Mouse (Mus musculus): ENCODE measurements around the gene Hook2. TPM values are rescaled to one million over a fixed set of nuclear protein-coding genes. Genes with fewer than 3 reads are reported as not detected.

Gene Hook2
- total RNA-seq, 2 experiments from 2014 or later = 2.1 to 2.7 TPM

DNA sequence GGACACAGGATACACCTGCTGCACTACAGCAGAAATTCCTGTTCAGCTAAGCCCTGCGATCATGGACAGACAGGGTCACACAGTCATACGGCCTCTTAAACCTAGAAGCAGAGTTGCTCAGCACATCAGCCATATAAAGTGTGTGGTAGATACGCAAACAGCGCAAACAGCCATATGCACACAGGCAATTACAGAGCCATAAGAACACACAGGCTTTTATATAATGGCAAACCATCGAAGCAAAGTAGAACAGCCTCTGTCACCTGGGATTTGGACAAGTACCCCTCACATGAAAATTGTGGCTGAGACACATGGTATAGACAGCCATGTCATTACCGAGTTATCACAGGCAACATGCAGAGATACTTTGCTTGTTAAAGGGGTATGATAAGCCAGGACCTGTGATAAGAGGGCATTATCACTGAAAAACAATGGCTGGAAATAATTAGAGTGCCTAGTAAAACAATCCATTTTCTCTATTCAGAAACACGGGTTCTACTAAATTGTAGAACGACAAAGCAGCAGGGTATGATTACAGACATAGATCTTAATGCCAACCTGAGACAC is 3.9 kb upstream of the Hook2 start:
- DNase-seq (ENCODE audit: low spot score) = no peak

DNA sequence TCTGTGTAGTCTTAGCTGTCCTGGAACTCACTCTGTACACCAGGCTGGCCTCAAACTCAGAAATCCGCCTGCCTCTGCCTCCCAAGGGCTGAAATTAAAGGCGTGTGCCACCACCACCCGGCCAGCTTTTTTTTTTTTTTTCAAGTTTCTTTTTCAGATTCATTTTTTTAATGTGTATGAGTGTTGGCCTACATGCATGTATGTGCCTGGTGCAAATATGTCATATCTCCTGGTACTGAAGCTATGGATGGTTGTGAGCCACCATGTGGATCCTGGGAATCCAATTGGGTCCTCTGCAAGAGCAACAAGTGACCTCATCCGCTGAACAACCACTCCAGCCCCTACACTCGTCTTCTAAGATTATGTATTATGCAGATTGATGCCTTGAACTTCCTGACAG is 3.0 kb upstream of the Hook2 start:
- no peak for DNase-seq (ENCODE audit: low spot score)

DNA sequence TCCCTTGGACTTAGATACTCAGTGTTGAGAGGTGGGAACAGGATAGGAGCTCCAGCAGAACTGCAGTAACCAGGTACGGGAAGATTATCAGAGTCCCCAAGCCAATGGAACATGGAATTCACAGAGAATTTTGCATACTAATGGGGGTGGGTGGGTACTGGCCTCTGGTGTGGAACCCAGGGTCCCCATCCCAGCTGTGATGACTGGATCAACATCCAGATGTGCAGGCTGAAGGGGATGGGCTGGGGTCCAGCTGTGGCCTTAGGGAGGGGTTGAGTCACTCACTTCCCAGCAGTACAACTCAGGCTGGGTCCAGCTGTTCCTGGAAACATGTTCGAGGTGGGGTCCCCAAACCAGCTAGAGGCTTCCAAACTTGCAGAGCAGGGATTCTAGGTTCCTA is 2.5 kb upstream of the Hook2 start:
- DNase-seq (ENCODE audit: low spot score) = no peak

- peak; percentile 80 for DNase-seq (ENCODE audit: low spot score)
Measured at GRCm38 (mm10) chr8:84989311-84989731, 1.1 kb upstream of the Hook2 start.

DNA sequence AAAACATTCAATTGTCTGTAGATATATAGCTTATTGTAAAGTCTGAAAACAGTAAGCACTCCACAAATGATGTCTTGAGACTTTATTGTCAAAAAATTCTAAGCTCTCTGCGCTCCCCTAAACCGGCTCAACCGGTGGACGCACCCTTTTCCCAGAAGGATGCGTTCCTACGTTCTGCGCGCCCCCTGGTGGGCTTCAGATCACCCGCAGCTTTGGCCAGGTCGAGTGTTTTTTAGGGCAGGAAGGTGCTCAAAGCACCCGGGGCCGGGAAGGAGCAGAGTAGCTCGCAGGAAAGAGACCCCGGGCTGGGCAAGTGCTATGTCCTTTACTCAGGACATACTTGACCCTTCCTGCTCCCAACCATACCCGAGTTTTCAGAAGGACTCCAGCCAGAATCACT is 593 bp upstream of the Hook2 start:
- DNase-seq (ENCODE audit: low spot score) = peak; percentile 96

DNA sequence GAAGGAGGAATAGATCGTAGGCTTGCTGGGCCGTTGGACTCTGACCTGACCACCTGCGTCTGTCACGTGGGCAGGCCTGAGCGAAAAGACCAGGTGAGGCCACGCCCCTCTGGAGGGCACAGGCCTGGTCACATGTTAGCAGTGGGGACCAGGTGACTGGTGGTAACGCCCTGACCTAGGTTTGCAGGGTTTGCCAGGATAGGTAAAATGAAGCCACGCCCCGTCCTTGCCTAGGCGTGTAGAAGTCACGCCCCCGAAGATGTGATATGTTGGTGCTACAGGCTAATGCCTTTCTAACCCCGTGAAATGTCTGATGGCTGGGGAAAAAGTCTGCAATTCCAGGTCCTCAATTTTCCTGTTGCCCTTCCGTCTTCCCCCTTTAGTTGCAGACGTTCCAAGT is 433 bp downstream of the Hook2 start:
- DNase-seq (ENCODE audit: low spot score) = no peak

DNA sequence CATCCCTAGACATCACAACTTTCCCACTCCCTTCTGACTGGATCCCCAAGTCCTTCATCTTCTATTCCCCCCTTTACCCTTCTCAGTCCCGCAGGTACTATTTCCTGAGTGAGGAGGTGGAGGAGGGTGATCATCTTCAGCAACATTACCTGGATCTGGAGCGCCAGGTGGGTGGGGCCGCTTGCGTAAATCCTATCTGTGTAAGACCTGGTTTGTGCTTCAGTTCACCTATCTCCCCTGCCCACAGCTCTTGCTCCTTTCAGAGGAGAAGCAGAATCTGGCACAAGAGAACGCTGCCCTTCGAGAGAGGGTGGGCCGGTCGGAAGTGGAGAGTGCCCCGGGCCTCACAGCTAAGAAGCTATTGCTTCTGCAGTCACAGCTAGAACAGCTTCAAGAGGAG is 4.0 kb downstream of the Hook2 start:
- DNase-seq (ENCODE audit: low spot score) = no peak

DNA sequence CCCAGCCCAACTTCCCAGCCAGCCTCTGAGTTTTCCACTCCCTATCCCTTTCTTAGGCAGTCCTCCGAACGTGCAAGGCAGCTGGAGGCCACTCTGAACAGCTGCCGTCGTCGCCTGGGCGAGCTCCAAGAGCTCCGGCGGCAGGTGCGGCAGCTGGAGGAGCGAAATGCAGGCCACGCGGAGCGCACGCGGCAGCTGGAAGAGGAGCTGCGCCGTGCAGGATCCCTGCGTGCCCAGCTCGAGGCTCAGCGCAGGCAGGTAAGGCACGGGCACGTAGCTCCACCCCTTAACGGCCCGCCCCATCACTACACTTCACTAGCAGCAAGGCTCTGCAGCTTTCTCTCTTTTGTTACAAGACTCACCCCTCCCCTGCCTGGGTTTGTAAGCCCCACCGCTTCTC is 5.3 kb downstream of the Hook2 start:
- DNase-seq (ENCODE audit: low spot score) = no peak

DNA sequence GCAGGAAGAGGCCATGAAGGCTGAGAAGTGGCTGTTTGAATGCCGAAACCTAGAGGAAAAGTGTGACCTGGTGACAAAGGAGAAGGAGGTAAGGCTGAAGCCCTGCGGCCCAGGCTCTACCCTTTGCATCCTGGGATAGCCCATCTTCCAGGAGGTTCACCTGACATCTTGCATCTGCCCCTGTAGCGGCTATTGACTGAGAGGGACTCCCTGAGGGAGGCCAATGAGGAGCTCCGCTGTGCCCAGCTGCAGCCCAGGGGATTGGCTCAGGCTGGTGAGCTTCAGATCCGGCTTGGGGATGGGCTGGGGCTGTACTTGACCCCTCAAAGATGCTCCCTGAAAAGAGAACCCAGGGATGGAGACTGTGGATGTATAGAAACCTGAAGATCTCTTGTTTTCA is 6.6 kb downstream of the Hook2 start:
- DNase-seq (ENCODE audit: low spot score) = no peak

DNA sequence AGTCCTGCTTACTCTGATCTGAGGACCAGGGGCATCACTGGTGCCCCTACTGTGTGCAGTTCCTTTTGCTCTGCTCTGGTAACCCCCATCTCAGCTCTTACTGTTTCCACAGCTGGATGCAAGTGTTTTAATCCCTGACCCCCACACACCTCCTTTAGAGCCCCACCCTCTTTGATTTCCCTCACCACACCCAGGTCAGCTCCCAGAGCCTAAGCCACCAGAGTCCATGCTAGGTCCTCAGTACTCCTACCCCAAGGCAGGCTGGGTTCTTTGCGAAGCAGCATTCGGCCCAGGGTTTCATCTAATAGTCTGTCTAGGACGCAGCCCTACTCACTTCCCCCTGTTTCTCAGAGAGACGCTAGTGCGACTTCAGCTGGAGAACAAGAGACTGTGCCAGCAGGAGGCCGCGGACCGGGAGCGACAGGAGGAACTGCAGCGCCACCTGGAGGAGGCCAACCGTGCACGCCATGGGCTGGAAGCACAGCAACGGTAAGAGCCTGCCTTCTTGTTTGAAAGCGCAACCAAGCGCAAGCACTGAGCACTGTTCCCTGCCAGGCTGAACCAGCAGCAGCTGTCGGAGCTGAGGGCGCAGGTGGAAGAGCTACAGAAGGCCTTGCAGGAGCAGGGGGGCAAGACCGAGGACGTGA is 7.4 kb downstream of the Hook2 start:
- peak; percentile 91 for DNase-seq (ENCODE audit: low spot score)

GRCm38 (mm10) chr8:85007686-85008085 is 17.3 kb downstream of the Hook2 start:
- DNase-seq (ENCODE audit: low spot score) = no peak

DNA sequence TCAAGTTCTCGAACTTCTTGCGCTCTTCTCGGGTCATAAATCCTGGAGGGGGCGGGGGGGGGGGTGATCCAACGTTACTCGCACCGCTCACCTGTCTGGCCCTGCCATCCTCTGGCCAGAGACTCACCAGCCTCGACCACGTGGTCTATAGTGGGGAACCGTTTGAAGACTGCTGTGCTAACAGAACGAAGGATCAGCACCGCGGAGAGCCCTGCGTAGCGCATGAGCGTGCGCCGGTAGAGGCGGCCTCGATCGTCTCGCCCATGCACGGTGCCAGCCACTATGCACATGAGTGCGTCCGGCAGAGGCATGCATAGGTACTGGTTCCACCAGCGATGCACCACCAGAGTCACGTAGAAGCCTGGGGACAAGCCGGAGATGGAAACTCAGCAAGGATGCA is 20.8 kb downstream of the Hook2 start:
- no peak for DNase-seq (ENCODE audit: low spot score)

DNA sequence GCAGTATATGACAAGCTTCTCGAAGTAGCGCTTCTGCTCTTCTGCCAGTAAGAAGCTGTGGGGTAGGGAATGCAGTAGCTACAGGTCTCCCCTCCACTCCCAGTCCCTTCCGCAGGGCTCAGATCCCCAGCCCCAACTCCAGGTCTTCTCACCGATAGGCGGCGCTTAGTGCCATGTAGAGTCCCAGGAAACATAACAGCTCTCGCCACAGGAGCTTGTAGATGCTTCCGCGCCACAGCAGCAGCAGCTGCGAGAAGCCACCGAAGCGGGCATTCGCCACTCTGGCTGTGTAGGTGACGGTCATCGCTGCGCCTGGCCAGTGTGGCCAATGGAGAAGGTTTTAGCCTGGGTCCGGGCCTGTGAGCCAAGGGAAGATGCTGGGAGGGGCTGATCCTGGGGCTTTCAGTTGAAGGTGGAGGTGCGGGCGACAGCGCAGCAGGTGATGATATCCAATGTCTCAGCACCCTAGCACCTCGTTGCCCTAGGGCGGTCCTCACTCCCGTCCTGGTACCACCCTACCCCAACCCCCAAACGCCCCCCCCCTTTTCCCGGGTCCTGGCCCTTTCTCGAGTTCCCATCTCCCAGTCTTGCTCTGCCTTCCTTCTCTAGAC is 22.9 kb downstream of the Hook2 start:
- peak; percentile 56 for DNase-seq (ENCODE audit: low spot score)

DNA sequence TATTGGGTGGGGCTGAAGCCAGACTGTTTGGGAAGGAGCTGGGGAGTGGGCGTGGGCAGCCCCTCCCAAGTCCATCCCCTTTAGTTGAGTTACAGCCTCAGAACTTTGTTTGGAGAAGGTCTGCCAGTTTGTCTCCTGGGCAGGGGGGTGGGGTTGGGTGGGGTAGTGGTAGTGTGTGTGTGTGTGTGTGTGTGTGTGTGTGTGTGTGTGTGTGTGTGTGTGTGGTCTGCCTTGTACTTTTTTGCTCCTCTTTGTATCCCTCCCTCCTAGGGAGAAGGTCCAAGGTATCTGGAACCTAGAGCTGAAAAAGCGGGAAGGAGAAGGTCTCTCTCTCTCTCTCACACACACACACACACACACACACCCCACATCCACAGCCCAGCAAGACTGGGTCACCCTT is 24.0 kb downstream of the Hook2 start, which contains the start of gene Best2:
Gene Best2 (minus strand): TSS at position 101 of the 400 bp plus-strand sequence.
- no peak for DNase-seq (ENCODE audit: low spot score)

- DNase-seq (ENCODE audit: low spot score) = no peak
Measured at GRCm38 (mm10) chr8:85016724-85017123, 26.3 kb downstream of the Hook2 start.

DNA sequence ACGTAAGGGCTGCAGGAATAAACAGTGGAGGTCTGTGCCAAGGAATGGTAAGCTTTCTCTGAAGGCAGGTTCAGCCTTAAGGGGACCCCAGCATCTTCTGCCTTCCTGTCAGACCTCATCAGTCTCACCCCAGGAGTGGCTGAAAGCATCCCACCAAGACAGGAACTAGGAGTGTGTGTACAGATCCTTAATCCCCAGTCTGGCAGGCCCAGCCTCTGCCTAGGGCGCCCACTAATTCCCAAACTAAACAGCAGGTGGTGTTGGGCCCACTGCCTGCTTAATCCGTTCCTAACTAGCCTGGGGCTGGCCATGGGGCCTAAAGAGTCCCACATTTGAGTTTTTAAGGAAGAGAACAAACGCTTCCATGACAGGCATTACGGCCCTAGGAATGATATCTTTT is 26.8 kb downstream of the Hook2 start:
- DNase-seq (ENCODE audit: low spot score) = no peak

DNA sequence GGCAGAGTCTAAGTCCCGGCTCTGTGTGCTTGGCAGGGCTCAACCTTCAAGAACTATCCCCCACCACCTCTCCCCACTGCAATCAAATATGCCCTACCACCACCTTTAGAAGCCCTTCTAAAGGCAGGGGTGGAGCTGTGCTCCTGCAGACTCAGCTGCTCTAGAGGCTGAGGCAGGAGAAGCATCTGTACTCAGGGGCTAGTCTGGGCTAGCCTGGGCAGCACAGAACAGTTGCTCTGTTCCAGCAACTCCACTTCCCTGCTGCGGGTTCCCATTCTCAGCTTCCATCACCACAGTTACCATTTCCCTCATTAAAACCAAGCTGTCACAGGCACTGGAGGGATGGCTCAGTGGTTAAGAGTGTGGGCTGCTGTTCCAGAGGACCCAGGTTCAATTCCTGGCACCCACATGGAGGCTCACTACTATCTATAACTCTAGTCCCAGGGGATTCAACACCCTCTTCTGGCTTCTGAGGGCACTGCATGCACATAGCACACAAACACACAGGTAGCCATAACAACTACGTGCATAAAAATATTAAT is 31.2 kb downstream of the Hook2 start:
- DNase-seq (ENCODE audit: low spot score) = no peak

- no peak for DNase-seq (ENCODE audit: low spot score)
Measured at GRCm38 (mm10) chr8:85023846-85024245, 33.4 kb downstream of the Hook2 start.

GRCm38 (mm10) chr8:85025098-85025932 is 34.9 kb downstream of the Hook2 start, which contains the start of gene Asna1:
Gene Asna1, minus strand, starts transcription at chr8:85025281.
- peak; percentile 83 for DNase-seq (ENCODE audit: low spot score)

GRCm38 (mm10) chr8:85026670-85027515 is 36.5 kb downstream of the Hook2 start, which contains the start of gene Trir:
Gene Trir, plus strand, starts transcription at chr8:85026823.
- peak; percentile 99 for DNase-seq (ENCODE audit: low spot score)

DNA sequence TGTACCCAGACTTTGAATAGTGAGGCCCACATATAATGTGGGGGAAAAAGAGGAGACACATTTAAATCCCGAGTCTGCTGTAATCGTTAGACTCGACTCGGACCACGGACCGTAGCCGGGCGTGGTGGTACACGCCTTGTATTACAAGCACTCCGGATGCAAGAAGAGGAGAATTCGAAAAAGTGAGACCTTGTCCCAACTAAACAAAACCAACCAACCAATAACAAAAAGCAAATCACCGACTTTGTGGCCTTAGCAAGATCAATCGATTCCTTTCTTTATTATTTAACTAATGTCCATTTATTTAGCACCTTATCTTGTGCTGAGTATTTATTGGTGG is 37.1 kb downstream of the Hook2 start:
- no peak for DNase-seq (ENCODE audit: low spot score)

Measured in gastrocnemius, adult 18-20 months (tissue).